Mouse (Mus musculus) adrenal gland, adult (tissue): ENCODE measurements around the gene Pla2g12b.

ENCODE experiments used
- DNase-seq, 2 experiments: peaks; one replicate each; pipeline ENCODE4 v3.0.0; 2022 to 2023; ENCODE audit warnings: low spot score in 1 of 2; ENCODE audit not compliant: inconsistent age in 2 of 2

The Pla2g12b gene

GRCm38 (mm10) chr10:59410264-59410663 lies 6.8 kb downstream of the Pla2g12b start:
- DNase-seq, result no peak

- no peak for DNase-seq
Measured at GRCm38 (mm10) chr10:59413711-59414110, 10.3 kb downstream of the Pla2g12b start.

GRCm38 (mm10) chr10:59416623-59417022 lies 13.2 kb downstream of the Pla2g12b start:
- no peak for DNase-seq

DNA sequence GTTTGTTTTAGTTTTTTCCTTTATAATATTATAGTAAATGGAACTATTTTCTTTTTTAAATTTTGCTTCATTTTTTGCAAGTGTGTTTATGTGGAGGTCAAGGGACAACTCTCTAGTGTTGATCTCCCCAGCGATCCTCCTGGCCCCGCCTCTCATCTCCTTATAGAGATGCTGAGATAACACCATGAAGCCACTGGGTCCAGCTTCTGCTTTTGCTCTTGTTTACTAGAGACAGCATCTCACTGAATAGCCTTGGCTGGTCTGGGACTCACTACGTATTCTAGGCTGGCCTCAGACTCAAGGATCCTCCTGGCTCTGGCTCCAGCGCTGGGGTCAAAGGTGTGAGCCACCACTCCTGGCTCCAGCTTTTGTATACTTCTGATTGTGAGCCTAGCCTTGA lies 16.1 kb downstream of the Pla2g12b start:
- no peak for DNase-seq

DNA sequence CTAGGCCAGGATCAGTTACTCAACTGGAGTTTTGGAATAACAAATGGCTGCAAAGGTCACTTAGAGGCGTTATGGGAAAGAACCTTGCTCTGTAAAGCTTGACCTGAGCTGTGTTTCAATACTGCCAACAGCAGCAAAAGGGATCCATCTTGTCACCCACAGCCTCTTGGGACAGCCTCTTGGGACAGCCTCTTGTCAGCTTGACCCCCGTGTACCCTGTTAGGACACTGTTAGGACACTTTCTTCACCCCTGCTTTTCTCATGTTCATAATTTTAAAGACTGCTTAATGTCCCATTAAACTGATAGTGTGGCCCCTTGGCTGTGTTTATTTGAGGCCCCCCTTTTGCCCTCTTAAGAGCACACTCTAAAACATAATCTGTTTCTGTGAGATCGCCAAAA lies 21.0 kb downstream of the Pla2g12b start:
- no peak for DNase-seq

DNA sequence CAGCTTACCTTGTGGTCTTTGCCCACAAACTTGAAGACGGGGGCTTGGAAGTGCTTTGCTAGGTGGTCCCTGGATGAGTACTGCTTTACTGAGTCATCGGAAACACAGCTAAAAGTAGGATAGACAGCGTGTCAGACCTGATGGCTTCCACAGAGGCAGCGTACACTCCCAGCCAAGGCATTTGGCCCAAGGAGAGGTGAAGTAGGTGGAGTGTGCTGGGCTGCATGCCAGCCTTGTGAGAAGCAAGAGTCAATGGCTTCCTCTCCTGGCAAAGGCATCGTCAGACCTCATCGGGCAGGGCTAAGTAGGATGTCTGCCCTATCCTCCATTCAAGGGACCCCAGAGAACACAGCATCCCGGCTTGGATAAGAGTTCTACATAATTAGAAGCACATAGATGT lies 21.9 kb downstream of the Pla2g12b start:
- DNase-seq, result peak; percentile 40 to 72

DNA sequence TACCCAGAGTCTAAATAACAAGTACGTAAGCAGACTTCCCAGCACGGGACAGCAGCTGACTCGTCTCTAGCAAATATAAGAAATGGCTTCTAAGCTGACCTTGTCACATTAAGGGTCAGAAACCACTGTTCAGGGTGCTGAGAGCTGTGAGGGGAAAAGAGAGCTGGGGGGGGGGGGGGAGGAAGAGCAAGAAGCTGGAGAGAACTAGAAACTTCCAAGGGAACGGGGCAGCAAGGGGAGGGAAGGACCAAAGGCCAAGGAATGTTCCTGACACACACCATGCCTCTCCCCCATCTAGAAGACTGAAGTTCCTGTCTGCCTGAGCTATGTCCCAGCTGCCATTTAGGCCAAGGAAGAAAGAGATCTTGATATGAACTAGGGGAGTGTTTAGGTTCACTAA lies 22.9 kb downstream of the Pla2g12b start:
- no peak for DNase-seq

- DNase-seq, result peak in 1 of 2 experiments; percentile 23
Measured at GRCm38 (mm10) chr10:59429448-59430135, 26.1 kb downstream of the Pla2g12b start.

DNA sequence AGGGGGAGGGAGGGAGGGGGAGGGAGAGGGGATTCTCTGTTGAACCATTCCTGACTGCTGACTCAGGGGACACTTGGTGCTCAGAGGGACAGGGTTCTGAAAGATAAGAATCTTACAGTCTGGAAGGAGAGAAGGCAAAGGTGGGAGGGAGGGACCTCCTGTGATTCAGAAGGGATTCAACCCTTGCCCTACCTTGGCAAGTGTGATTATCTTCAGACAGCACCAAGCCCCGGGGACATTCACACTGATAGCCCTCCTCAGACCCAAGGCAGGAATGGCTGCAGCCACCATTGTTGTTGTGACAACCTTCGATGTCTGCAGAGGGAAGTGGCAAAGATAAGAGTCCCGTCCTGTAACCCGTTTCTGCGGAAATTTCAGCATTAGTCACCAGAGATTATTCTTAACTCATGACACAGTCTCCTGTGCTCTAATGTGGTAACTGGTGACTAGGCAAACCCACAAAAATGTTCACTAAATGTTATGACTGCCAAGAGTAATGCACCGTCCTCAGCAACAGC lies 27.3 kb downstream of the Pla2g12b start:
- peak; percentile 45 to 76 for DNase-seq

- no peak for DNase-seq
Measured at GRCm38 (mm10) chr10:59435746-59436145, 32.3 kb downstream of the Pla2g12b start.

DNA sequence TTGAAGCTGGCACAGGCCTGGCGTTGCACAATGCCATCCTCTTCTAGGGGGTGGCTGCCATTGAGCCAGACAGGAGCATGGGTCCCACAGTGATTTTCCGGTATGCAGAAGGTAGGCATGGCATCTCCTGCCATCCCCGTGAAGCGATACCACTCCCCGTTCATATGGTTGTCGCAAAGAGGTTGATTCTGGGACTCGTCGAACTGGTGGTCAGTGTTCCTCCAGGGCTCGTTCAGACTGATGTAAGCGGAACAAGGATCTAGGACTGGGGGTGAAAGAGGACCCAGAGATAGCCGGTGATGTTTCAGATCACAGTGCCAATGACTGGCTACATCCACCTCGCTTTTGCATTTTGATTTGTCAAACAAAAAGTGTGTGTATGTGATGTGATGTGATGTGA lies 35.2 kb downstream of the Pla2g12b start:
- DNase-seq, result peak in 1 of 2 experiments; percentile 46

GRCm38 (mm10) chr10:59439508-59439931 lies 36.1 kb downstream of the Pla2g12b start:
- peak; percentile 26 to 62 for DNase-seq

DNA sequence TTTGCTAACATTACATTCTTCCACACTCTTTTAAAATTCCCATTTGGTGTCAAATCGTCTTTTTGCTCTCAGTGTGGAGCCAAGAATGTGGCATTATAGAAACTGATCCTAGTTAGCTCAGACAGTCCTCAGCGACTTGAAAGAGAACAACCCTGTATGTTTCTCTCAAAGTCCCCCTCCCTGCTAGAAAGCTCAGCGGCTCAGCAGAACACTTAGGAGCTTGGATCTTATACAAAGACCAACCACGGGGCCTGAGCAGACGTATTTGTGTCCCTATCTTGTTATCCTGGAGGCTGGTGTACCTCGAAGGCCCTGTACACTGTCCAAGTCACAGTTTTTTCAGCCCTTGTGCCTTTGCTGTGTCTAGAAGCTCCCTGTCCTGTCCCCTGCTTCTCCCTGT lies 36.7 kb downstream of the Pla2g12b start:
- DNase-seq, result no peak

DNA sequence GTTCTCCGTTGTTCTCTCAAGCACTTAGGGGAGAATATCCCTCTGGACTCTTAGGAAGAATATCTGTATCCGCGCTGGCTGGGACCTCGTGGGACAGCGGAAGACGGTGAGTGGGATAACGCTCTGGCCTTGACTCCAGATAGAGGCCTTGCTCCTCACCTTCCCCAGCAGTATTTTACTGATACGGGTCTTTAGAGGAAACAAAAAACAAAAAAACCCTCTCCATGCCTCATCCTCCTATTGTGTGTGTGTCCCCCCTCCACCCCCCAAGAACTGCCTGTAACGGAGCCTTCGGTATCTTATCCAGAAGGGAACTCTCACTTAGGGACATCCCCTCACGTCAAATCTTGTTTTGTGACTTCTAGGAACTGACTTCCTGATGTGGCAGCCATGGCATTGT lies 38.3 kb downstream of the Pla2g12b start, which contains the start of gene Oit3:
Gene Oit3, minus strand, starts transcription at position 44 of the 400 bp plus-strand sequence.
- peak in 1 of 2 experiments; percentile 29 for DNase-seq

DNA sequence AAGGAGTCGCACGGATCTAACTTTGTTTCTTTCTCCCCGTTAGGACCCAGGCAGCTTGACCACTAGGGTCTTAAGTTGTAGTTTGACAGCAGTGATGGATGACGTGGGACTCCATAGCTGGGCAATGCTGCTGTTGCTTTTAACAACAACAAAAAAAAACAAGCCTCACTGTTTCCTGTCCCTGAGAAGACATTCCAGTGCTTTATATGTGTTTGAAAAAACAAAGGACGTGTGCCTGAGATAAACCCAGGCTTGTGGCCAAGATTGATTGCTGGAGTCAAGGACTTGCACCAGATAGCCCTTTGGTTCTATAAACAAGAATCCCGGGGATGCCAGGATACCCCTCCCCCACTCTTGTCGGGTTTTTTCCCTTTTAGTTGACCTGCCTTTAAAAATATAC lies 39.8 kb downstream of the Pla2g12b start:
- DNase-seq, result peak; percentile 59 to 82

DNA sequence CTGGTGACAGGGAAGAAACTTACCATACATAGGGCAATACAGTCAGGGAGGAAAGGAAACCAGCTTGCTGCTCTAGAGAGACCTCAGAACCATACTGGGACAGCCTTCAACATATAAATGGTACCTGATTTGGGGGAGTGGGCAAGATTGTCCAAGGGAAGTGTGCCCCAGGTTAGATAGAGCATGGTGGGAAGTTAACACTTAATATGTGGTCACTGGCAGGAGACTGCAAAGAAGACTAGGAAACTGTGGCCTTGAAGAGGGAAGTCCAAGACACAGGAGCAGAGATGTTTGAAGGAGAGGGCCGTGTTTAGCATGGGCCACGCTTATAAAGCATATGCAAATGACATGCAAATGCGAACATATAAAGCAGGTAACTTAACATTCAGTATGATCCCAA lies 40.6 kb downstream of the Pla2g12b start:
- no peak for DNase-seq

DNA sequence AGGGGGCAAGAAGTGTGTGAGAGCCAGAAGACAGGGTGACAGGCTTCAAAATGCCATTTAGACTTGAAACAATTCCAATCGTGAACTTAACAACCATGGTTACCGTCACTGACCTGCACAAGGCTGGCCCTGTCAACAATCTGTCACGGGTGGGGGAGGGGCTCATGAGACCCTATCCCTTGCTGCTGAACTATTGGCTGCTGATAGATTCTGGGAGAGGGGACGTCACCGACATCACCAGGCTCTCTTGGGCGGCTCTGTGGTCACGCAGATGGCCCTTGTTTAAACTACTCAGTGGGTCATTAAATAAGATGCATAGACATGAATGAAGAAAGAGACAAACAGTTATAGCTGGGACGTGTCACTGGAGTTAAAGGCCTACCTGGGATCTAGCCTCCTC lies 41.2 kb downstream of the Pla2g12b start:
- no peak for DNase-seq

DNA sequence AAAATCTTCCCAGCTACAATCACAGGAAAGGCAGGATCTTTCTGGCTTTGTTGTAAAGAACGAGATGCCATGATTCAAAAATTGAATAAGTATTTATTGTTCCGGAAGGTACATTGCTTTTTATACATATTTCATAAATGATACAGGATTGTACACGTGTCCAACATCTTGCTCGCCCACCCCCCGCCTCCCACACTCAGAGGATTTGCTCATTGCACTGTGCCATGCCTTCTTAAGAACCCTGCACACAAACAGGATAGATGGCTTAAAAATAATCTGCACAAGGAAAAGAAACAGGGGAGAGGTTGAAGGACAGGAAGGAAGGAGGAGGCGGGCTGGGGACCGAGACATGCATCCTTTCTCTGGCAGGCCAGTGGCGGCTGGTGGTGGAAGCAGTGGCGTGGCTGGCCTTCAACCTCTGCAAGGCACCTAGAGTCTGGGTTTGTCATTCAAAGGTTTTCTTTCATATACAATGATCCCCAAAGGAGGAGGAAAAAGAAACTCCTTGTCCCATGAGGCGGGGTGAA lies 43.5 kb downstream of the Pla2g12b start:
- DNase-seq, result peak in 1 of 2 experiments; percentile 42

DNA sequence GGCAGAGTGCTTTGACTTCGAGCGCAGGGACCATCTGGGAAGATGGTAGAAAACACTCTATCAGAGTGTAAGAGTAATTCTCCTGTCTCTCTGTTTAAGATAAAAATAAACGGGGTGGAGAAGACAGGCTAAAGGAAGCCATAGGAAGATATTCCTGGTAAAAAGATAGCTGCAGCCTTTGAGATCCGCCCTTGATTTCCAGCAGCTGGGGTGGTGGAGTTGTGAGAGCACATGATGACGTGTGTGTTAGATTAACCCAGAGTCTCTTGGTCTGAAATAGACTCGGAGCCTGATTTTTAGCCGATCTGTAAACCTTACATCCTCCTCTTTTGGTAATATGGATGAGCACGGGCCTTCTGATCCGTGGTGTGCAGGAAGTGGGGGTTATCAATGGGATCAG lies 44.1 kb downstream of the Pla2g12b start:
- no peak for DNase-seq

DNA sequence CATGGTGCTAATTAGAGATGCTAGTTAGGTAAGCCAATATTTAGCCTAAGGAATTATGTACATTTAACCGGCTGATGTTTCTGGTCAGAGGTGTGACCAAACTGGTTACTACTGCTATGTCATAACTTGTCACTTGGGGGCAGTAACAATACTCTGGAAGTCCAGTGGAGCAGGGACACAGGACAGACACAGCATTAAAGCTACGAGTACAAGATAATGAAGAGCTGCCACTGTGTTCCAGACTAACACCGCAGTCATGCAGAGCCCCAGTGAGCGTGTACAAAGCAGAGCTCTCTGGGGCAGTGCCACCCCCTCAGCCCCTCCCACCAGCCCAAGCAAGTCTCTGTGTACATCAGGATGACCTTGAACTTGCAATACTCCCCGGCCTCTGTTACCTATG lies 48.4 kb downstream of the Pla2g12b start:
- DNase-seq, result peak; percentile 13 to 70

GRCm38 (mm10) chr10:59454631-59455030 lies 51.2 kb downstream of the Pla2g12b start:
- DNase-seq, result no peak

DNA sequence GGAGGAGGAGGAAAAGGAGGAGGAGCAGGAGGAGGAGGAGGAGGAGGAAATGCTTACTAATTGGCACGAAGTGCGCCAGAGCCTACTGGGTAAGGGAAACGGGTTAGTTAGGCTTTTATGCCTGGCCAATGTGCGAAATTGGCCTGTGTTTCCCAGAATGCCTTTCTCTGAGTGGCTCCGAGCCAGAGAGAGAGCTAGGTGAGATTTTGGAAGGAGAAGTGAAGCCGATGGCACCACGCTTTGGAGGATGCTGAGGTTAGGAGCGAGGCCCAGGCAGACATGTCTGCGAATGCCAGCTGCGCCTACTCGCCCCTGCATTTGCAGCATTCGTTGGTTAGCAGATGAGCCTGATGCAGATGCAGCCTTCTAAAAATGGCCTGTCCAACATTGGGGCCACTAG lies 56.3 kb downstream of the Pla2g12b start:
- DNase-seq, result peak in 1 of 2 experiments; percentile 14

GRCm38 (mm10) chr10:59462307-59462706 lies 58.8 kb downstream of the Pla2g12b start:
- no peak for DNase-seq
